8 mouse cellular contexts compared by ENCODE assay signal in genomic region chr4:97476571-97477190, GRCm38 (mm10).
DNase-seq lines count a peak whose midpoint lies in the region; ATAC-seq and TF ChIP-seq lines count a peak whose summit lies in the region.

No protein-coding gene starts in this region.

- no peak overlapping the region for H3K9ac ChIP-seq in hindbrain, embryonic 16.5 days (ENCODE audit: low read depth, low read length)
- no peak overlapping the region for H3K9ac ChIP-seq in neural tube, embryonic 11.5 days (ENCODE audit: low read length)

- H3K9me3 ChIP-seq in hindbrain, embryonic 16.5 days (ENCODE audit: control insufficient read depth, low read length), result no peaks in the 10 kb centered on the region
- no peaks in the 10 kb centered on the region for H3K9me3 ChIP-seq in limb, embryonic 10.5 days (replicated peaks)
- no peaks in the 10 kb centered on the region for H3K9me3 ChIP-seq in neural tube, embryonic 11.5 days (ENCODE audit: control insufficient read depth, low read length)

- H3K4me3 ChIP-seq in C2C12 (ENCODE audit: insufficient read depth, poor library complexity, severe bottlenecking), result no peak overlapping the region
- H3K4me3 ChIP-seq in hindbrain, embryonic 16.5 days (ENCODE audit: low read length), result no peak overlapping the region
- H3K4me3 ChIP-seq in limb, embryonic 10.5 days, result no peak overlapping the region
- H3K4me3 ChIP-seq in neural tube, embryonic 11.5 days (ENCODE audit: low read depth, low read length), result no peak overlapping the region

- peak; percentile 88 for DNase-seq in embryo, embryonic 10 days (ENCODE audit: low spot score)
- DNase-seq in gastrocnemius, postnatal 10 days, result peak; percentile 14
- DNase-seq in limb, embryonic 10.5 days (ENCODE audit: low spot score), result peak; percentile 74
- peak; percentile 81 for DNase-seq in neural tube, embryonic 11.5 days (ENCODE audit: low spot score)
- no peak for DNase-seq in thymus, postnatal 14 days
- no peak for DNase-seq in spleen, adult 12 weeks (ENCODE audit: low spot score)

- ATAC-seq in hindbrain, embryonic 16.5 days, result peak; percentile 98
- ATAC-seq in neural tube, embryonic 11.5 days (ENCODE audit: insufficient read depth, low FRiP score, low TSS enrichment), result peak; percentile 98

- H3K27ac ChIP-seq in hindbrain, embryonic 16.5 days (ENCODE audit: low read depth, low read length), result no peak overlapping the region
- H3K27ac ChIP-seq in limb, embryonic 10.5 days, result peak overlapping the region; percentile 79
- H3K27ac ChIP-seq in neural tube, embryonic 11.5 days (ENCODE audit: low read depth, low read length), result 0 out of 2 replicates have a peak overlapping the region, but pooled peaks have one; percentile 24

- H3ac ChIP-seq in C2C12 (ENCODE audit: control insufficient read depth, insufficient read length, low read depth), result no peak overlapping the region

- no peaks in the 10 kb centered on the region for H3K79me3 ChIP-seq in C2C12 (ENCODE audit: low read depth)

- WGBS in hindbrain, embryonic 16.5 days, result 7% methylated on average over 3 of the region's 3 CpGs
- 22% methylated on average over 3 of the region's 3 CpGs for WGBS in limb, embryonic 10.5 days
- WGBS in neural tube, embryonic 11.5 days, result 16% methylated on average over 3 of the region's 3 CpGs

- no peaks in the 10 kb centered on the region for H3K79me2 ChIP-seq in C2C12 (ENCODE audit: control insufficient read depth, insufficient read depth)

- no peaks in the 10 kb centered on the region for H3K27me3 ChIP-seq in C2C12 (ENCODE audit: control insufficient read depth, insufficient read depth, insufficient read length)
- H3K27me3 ChIP-seq in hindbrain, embryonic 16.5 days (replicated peaks; ENCODE audit: control insufficient read depth, insufficient read depth, low read length), result no peaks in the 10 kb centered on the region
- no peaks in the 10 kb centered on the region for H3K27me3 ChIP-seq in limb, embryonic 10.5 days (ENCODE audit: low read depth, poor library complexity, severe bottlenecking)
- no peaks in the 10 kb centered on the region for H3K27me3 ChIP-seq in neural tube, embryonic 11.5 days (ENCODE audit: control insufficient read depth, insufficient read depth, low read length)

- H3K36me3 ChIP-seq in C2C12 (ENCODE audit: control insufficient read depth, insufficient read depth), result no peaks in the 10 kb centered on the region
- H3K36me3 ChIP-seq in hindbrain, embryonic 16.5 days (ENCODE audit: control insufficient read depth, insufficient read depth, low read length), result no peaks in the 10 kb centered on the region
- H3K36me3 ChIP-seq in limb, embryonic 10.5 days, result no peaks in the 10 kb centered on the region
- no peaks in the 10 kb centered on the region for H3K36me3 ChIP-seq in neural tube, embryonic 11.5 days (ENCODE audit: control insufficient read depth, insufficient read depth, low read length)

- no peak for TF ChIP-seq CTCF in C2C12 (IDR thresholded peaks at IDR 0.05; ENCODE audit: control insufficient read depth, insufficient read depth, insufficient read length)

- no peaks in the 10 kb centered on the region for H3K4me1 ChIP-seq in hindbrain, embryonic 16.5 days (ENCODE audit: control insufficient read depth, insufficient read depth, low read depth, low read length)
- H3K4me1 ChIP-seq in limb, embryonic 10.5 days, result peaks cover 32% of the 10 kb centered on the region
- H3K4me1 ChIP-seq in neural tube, embryonic 11.5 days (ENCODE audit: control insufficient read depth, insufficient read depth, low read length), result no peaks in the 10 kb centered on the region

- no peak overlapping the region for H3K4me2 ChIP-seq in hindbrain, embryonic 16.5 days (ENCODE audit: low read length)
- no peak overlapping the region for H3K4me2 ChIP-seq in neural tube, embryonic 11.5 days (ENCODE audit: low read depth)

TF ChIP-seq in C2C12, 6 proteins besides CTCF, POLR2A, EP300 and RAD21:
- TF ChIP-seq FOSL1 (IDR thresholded peaks at IDR 0.05; ENCODE audit: insufficient read depth, low read length, poor library complexity, severe bottlenecking) (no peak), MYOD1 (IDR thresholded peaks at IDR 0.05; ENCODE audit: control insufficient read depth, insufficient read length, low read depth) (peak; percentile 37)

Comparison
In these comparisons a context has a peak if more than half of its experiments do, and no peak if none do; other contexts are left out.
1. DNase-seq: peak in embryo, embryonic 10 days (single experiment), gastrocnemius, postnatal 10 days (single experiment), limb, embryonic 10.5 days (single experiment) and neural tube, embryonic 11.5 days (single experiment); none in thymus, postnatal 14 days (single experiment) and spleen, adult 12 weeks (single experiment).